Mouse (Mus musculus) common myeloid progenitor, adult 5-6 weeks (primary cell): Measurements from ENCODE around the gene Galnt10. TPM values are rescaled to one million over a fixed set of nuclear protein-coding genes. Genes with fewer than 3 reads are reported as not detected.

Experiments used
- ATAC-seq: replicated peaks from 2 replicates; pipeline ENCODE4 v1.8.0; 2016; ENCODE audit warnings: low read depth, mild to moderate bottlenecking, moderate TSS enrichment, inconsistent platforms; ENCODE audit not compliant: poor library complexity, severe bottlenecking
- total RNA-seq: library from RNA; stranded (forward); fragments of 200-1000, 187-1606 nt; gene quantifications from 2 replicates; pipeline ENCODE4 v1.2.3, GENCODE M21; 2017

Gene Galnt10
- total RNA-seq, 1 experiment from 2014 or later = 15.1 TPM

- ATAC-seq = 0 out of 2 replicates have a peak, but pooled peaks have one; percentile 15
These were observed 11.2 kb upstream of the Galnt10 start for GRCm38 (mm10) chr11:57633975-57634585.

- ATAC-seq = no peak
These were observed 10.1 kb upstream of the Galnt10 start for GRCm38 (mm10) chr11:57635148-57635547.

- ATAC-seq = no peak
These were observed 1.6 kb upstream of the Galnt10 start for GRCm38 (mm10) chr11:57643691-57644090.

GRCm38 (mm10) chr11:57644245-57645017, 811 bp upstream of the Galnt10 start:
- peak; percentile 68 for ATAC-seq

- ATAC-seq = no peak
These were observed 605 bp downstream of the Galnt10 start for GRCm38 (mm10) chr11:57645847-57646246.

GRCm38 (mm10) chr11:57646416-57646815, 1.2 kb downstream of the Galnt10 start:
- no peak for ATAC-seq

GRCm38 (mm10) chr11:57646940-57647339, 1.7 kb downstream of the Galnt10 start:
- no peak for ATAC-seq

- no peak for ATAC-seq
These were observed 2.2 kb downstream of the Galnt10 start for GRCm38 (mm10) chr11:57647446-57647845.

GRCm38 (mm10) chr11:57648196-57648800, 3.1 kb downstream of the Galnt10 start:
- no peak for ATAC-seq

- no peak for ATAC-seq
These were observed 4.0 kb downstream of the Galnt10 start for GRCm38 (mm10) chr11:57649269-57649668.

GRCm38 (mm10) chr11:57649671-57650070, 4.4 kb downstream of the Galnt10 start:
- ATAC-seq = no peak

GRCm38 (mm10) chr11:57650867-57651266, 5.6 kb downstream of the Galnt10 start:
- no peak for ATAC-seq

GRCm38 (mm10) chr11:57651281-57651810, 6.1 kb downstream of the Galnt10 start:
- peak; percentile 50 for ATAC-seq

GRCm38 (mm10) chr11:57652206-57652922, 7.1 kb downstream of the Galnt10 start:
- ATAC-seq = no peak

- no peak for ATAC-seq
These were observed 7.8 kb downstream of the Galnt10 start for GRCm38 (mm10) chr11:57652923-57653660.

- ATAC-seq = no peak
These were observed 8.6 kb downstream of the Galnt10 start for GRCm38 (mm10) chr11:57653796-57654195.

GRCm38 (mm10) chr11:57654386-57654785, 9.1 kb downstream of the Galnt10 start:
- no peak for ATAC-seq

- ATAC-seq = peak; percentile 69
These were observed 9.7 kb downstream of the Galnt10 start for GRCm38 (mm10) chr11:57654977-57655397.

GRCm38 (mm10) chr11:57655669-57656325, 10.6 kb downstream of the Galnt10 start:
- ATAC-seq = peak; percentile 36; the same call in 1 of the 2 replicates
